Comparison of ENCODE assay signal across 8 mouse cellular contexts in the genomic region with DNA sequence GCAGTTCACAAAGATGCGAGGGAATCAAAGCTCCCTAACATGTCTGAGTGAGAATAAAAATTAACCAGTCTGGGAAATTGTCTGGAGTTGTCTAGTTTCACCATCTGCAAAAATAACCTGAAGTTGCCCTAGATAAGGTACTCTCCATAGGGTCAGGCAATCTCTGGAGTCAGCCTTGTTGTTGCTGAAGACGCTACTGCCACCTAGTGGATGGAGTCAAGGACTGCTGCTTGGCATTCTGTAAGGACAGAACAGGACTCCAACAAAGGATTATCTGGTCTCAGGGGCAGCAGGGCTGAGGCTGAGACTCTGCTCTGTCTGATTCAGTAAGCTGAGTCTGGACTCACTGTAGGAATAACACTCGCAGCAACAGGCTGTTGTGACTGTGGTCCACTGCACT. TPM values are rescaled to one million over a fixed set of nuclear protein-coding genes. Genes with fewer than 3 reads are reported as not detected.
DNase-seq lines count a peak whose midpoint lies in the region; ATAC-seq and TF ChIP-seq lines count a peak whose summit lies in the region.

No protein-coding gene starts in this region.

- no peak overlapping the region for H3K4me2 ChIP-seq in forebrain, embryonic 11.5 days (ENCODE audit: low read depth, low read length, severe bottlenecking)

- DNase-seq in left cerebral cortex, adult 18-20 months (ENCODE audit: low spot score in 2 of 2), result peak; percentile 54 to 61
- no peak for DNase-seq in left cerebral cortex, postnatal 36 days (ENCODE audit: low spot score in 2 of 2)
- peak; percentile 68 for DNase-seq in c-Kit-positive CD71-positive TER-119-negative erythroid progenitor cells, embryonic 14.5 days (ENCODE audit: low read depth)
- DNase-seq in forebrain, embryonic 11.5 days (ENCODE audit: low spot score), result peak; percentile 75
- DNase-seq in layer of hippocampus, adult 2 months (ENCODE audit: low spot score in 2 of 2), result peak; percentile 45 to 59
- DNase-seq in lung, postnatal 14 days, result peak; percentile 69
- peak; percentile 94 for DNase-seq in retina, postnatal 7 days (ENCODE audit: low read depth, low spot score)

- ATAC-seq in forebrain, embryonic 11.5 days (replicated peaks; ENCODE audit: low FRiP score), result peak; percentile 80
- ATAC-seq in hematopoietic stem cell, adult 5-6 weeks (replicated peaks in 1 of 2; ENCODE audit: insufficient read depth in 1 of 2, low FRiP score in 2 of 2, low TSS enrichment in 1 of 2, low read depth in 1 of 2, poor library complexity in 2 of 2, severe bottlenecking in 2 of 2), result peak; percentile 69 to 83

- H3K4me1 ChIP-seq in forebrain, embryonic 11.5 days (replicated peaks; ENCODE audit: control insufficient read depth, insufficient read depth, low read length), result no peaks in the 10 kb centered on the region

- no peaks in the 10 kb centered on the region for H3K9me3 ChIP-seq in forebrain, embryonic 11.5 days (ENCODE audit: control insufficient read depth, low read length)

- H3K36me3 ChIP-seq in forebrain, embryonic 11.5 days (ENCODE audit: control insufficient read depth, insufficient read depth, low read length), result no peaks in the 10 kb centered on the region

- intact Hi-C loops in left cerebral cortex, postnatal 36 days (cut with DNase I), result loop anchor here (2.0 to 5.0 kb wide), 3 partner anchors 78 to 258 kb away; a partner anchor contains a TSS

- H3K27me3 ChIP-seq in forebrain, embryonic 11.5 days (ENCODE audit: control insufficient read depth, insufficient read depth, low read length), result no peaks in the 10 kb centered on the region

- TF ChIP-seq CTCF in layer of hippocampus, adult 2 months (conservative IDR thresholded peaks at IDR 0.05), result peak; percentile 95

- 33% methylated on average over 3 of the region's 3 CpGs for WGBS in forebrain, embryonic 11.5 days

- no peak overlapping the region for H3K9ac ChIP-seq in forebrain, embryonic 11.5 days (ENCODE audit: low read length)

- H3K27ac ChIP-seq in forebrain, embryonic 11.5 days (ENCODE audit: low read depth, low read length), result no peak overlapping the region
- H3K27ac ChIP-seq in layer of hippocampus, adult 2 months, result peak overlapping the region; percentile 72

- H3K4me3 ChIP-seq in forebrain, embryonic 11.5 days (ENCODE audit: low read depth, low read length), result no peak overlapping the region
- peak overlapping the region; percentile 13; the same call in 1 of the 2 replicates for H3K4me3 ChIP-seq in layer of hippocampus, adult 2 months

RNA-seq across cellular contexts. Expression of a gene that starts 20.0 kb away (rescaled TPM):
- 1 to 10 TPM; 3.0 to 3.9 TPM for total RNA-seq in left cerebral cortex, adult 18-20 months (2021)
- 1 to 10 TPM; 3.3 to 4.5 TPM for total RNA-seq in left cerebral cortex, postnatal 36 days (2021)
- polyA plus RNA-seq in forebrain, embryonic 11.5 days (2014; fragmentation: Nextera tagmentation; extraction: Ambion mirVana), result 0.65 and 1.5 TPM in 2 replicates
- not detected in 2 replicates for total RNA-seq in hematopoietic stem cell, adult 5-6 weeks (2017)
- 1 to 10 TPM in 1 of 2 experiments, under 1 TPM in 1; 0.72 to 1.0 TPM for total RNA-seq in layer of hippocampus, adult 2 months (2021)

RNA-seq across cellular contexts. Expression of a gene that starts 49.0 kb away (rescaled TPM):
- 1 to 10 TPM; 1.1 to 1.5 TPM for total RNA-seq in left cerebral cortex, adult 18-20 months (2021)
- total RNA-seq in left cerebral cortex, postnatal 36 days (2021), result 1 to 10 TPM; 1.9 to 2.5 TPM
- polyA plus RNA-seq in forebrain, embryonic 11.5 days (2014; fragmentation: Nextera tagmentation; extraction: Ambion mirVana), result 1.4 and 1.6 TPM in 2 replicates
- not detected in 2 replicates for total RNA-seq in hematopoietic stem cell, adult 5-6 weeks (2017)
- total RNA-seq in layer of hippocampus, adult 2 months (2021), result 1 to 10 TPM; 1.3 to 1.7 TPM

Comparison
In these comparisons a context has a peak if more than half of its experiments do, and no peak if none do; other contexts are left out.
1. DNase-seq: peak in left cerebral cortex, adult 18-20 months (2 of 2), c-Kit-positive CD71-positive TER-119-negative erythroid progenitor cells, embryonic 14.5 days (single experiment), forebrain, embryonic 11.5 days (single experiment), layer of hippocampus, adult 2 months (2 of 2), lung, postnatal 14 days (single experiment) and retina, postnatal 7 days (single experiment); none in left cerebral cortex, postnatal 36 days (0 of 2).